Mouse (Mus musculus) MEL (cell line): ENCODE measurements around the gene Ppox.

Experiments used
- CTCF ChIP-seq, 3 experiments: IDR thresholded peaks in 2 of 3; conservative IDR thresholded peaks in 1 of 3; 2 replicates each; pipeline ENCODE4 v1.5.1; 2011 to 2012; ENCODE audit warnings: low read length in 3 of 3, low read depth in 2 of 3, mild to moderate bottlenecking in 2 of 3, improper control_type of control experiment in 1 of 3, inconsistent platforms in 1 of 3, mixed read lengths in 1 of 3, moderate library complexity in 1 of 3; ENCODE audit not compliant: control insufficient read depth in 1 of 3, insufficient read depth in 1 of 3, poor library complexity in 1 of 3, severe bottlenecking in 1 of 3
- E2F4 ChIP-seq: IDR thresholded peaks from 2 replicates; pipeline ENCODE4 v1.6.1; 2011; ENCODE audit warnings: low read depth, low read length, improper control_type of control experiment, borderline replicate concordance
- EP300 ChIP-seq, 2 experiments: IDR thresholded peaks; 2 replicates each; pipeline ENCODE4 v1.6.1; 2011; ENCODE audit warnings: improper control_type of control experiment in 2 of 2, low read length in 2 of 2, low read depth in 1 of 2, mild to moderate bottlenecking in 1 of 2
- MEF2A ChIP-seq: IDR thresholded peaks from 2 replicates; pipeline ENCODE4 v1.6.1; 2014; ENCODE audit warnings: low read depth, mild to moderate bottlenecking, inconsistent platforms, low read length, improper control_type of control experiment; ENCODE audit not compliant: poor library complexity, insufficient replicate concordance, severe bottlenecking; ENCODE audit errors: extremely low read depth
- MXI1 ChIP-seq: IDR thresholded peaks from 2 replicates; pipeline ENCODE4 v1.6.1; 2011; ENCODE audit warnings: mild to moderate bottlenecking, low read depth, low read length, improper control_type of control experiment
- POLR2A ChIP-seq, 2 experiments: IDR thresholded peaks; 2 replicates each; pipeline ENCODE4 v1.6.1; 2011 to 2012; ENCODE audit warnings: low read length in 2 of 2, mild to moderate bottlenecking in 2 of 2, control low read depth in 1 of 2, improper control_type of control experiment in 1 of 2, low read depth in 1 of 2, moderate library complexity in 1 of 2; ENCODE audit not compliant: control insufficient read depth in 1 of 2, insufficient read depth in 1 of 2, poor library complexity in 1 of 2
- POLR2AphosphoS2 ChIP-seq: IDR thresholded peaks from 2 replicates; pipeline ENCODE4 v1.6.1; 2011; ENCODE audit warnings: low read length, improper control_type of control experiment
- POLR2AphosphoS5 ChIP-seq: IDR thresholded peaks from 2 replicates; pipeline ENCODE4 v1.6.1; 2012; ENCODE audit warnings: low read depth, borderline replicate concordance, mild to moderate bottlenecking, inconsistent platforms, low read length, moderate library complexity, mixed read lengths
- RAD21 ChIP-seq: IDR thresholded peaks from 2 replicates; pipeline ENCODE4 v1.6.1; 2011; ENCODE audit warnings: mild to moderate bottlenecking, low read depth, low read length, improper control_type of control experiment
- RCOR1 ChIP-seq: IDR thresholded peaks from 2 replicates; pipeline ENCODE4 v1.6.1; 2012; ENCODE audit warnings: low read depth, mild to moderate bottlenecking, inconsistent platforms, low read length, improper control_type of control experiment
- TCF12 ChIP-seq: IDR thresholded peaks from 2 replicates; pipeline ENCODE4 v1.6.1; 2014; ENCODE audit warnings: low read depth, mild to moderate bottlenecking, inconsistent platforms, low read length, improper control_type of control experiment, moderate library complexity

DNA sequence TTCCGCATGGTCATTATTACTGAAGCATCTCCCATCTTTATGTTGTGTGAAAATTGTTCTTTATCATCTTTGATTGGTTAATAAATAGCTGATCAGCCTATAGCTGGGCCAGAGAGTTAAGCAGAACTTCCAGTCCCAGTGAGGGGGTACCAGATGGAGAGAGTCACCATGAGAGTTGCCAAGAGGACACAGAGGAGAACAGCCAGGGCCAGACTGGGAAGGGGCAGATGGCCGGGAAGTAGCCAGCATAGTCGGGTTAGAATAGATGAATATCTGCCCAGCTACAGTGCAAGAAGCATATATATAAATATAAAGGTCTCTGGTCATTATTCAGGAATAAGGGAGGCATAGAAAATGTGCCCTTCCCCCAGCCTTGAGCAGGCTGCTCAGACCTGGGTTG is 17.2 kb upstream of the Ppox start:
- TF ChIP-seq TCF12 (no peak), EP300 (IDR thresholded peaks at IDR 0.05; ENCODE audit: low read depth in 1 of 2, low read length in 2 of 2) (no peak), MXI1 (no peak), CTCF (IDR thresholded peaks at IDR 0.05 in 2 of 3, conservative IDR thresholded peaks at IDR 0.05 in 1 of 3; ENCODE audit: control insufficient read depth in 1 of 3, insufficient read depth in 1 of 3, low read depth in 2 of 3, low read length in 3 of 3, poor library complexity in 1 of 3, severe bottlenecking in 1 of 3) (no peak), RAD21 (no peak), POLR2AphosphoS2 (no peak), POLR2A (IDR thresholded peaks at IDR 0.05; ENCODE audit: control insufficient read depth in 1 of 2, insufficient read depth in 1 of 2, low read depth in 1 of 2, low read length in 2 of 2, poor library complexity in 1 of 2) (no peak), POLR2AphosphoS5 (no peak), E2F4 (no peak), MEF2A (no peak), RCOR1 (no peak)
